Mouse (Mus musculus) embryo, embryonic 9.5 days (tissue): Measurements from ENCODE around the gene Erich6b.
A peak's percentile ranks its signal among the peaks of the same experiment; 100 is the strongest.

Experiments
- DNase-seq: peaks from one replicate; pipeline ENCODE4 v3.0.0-alpha.2; 2017; ENCODE audit errors: extremely low spot score

Erich6b gene

DNA sequence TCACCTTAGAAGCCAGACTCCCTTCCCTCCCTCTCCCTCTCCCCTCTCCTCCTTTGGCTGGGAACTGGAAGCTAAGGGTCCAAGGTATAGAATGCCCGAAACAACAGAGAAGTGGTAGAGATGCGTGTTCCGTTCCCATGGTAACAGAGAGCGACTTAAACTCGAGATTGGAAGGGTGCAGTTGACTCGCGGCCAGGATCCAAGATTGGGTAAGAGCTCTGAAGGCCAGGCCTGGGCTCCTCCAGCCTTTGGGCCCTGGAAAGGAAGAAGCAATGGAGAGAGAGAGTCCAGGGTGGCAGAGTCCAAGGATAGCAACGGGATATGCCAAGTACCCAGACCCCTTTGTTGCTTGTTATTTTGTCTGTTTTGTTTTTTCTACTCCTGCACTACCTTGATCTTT is at the start of gene Erich6b:
Erich6b (plus strand) TSS at position 180 of the 400 bp plus-strand sequence.
- DNase-seq, result no peak

- no peak for DNase-seq
These were observed 49.1 kb upstream of the Erich6b start, which contains the start of gene Spert for GRCm38 (mm10) chr14:75592978-75593377. Gene Spert (minus strand): TSS chr14:75593116.

DNA sequence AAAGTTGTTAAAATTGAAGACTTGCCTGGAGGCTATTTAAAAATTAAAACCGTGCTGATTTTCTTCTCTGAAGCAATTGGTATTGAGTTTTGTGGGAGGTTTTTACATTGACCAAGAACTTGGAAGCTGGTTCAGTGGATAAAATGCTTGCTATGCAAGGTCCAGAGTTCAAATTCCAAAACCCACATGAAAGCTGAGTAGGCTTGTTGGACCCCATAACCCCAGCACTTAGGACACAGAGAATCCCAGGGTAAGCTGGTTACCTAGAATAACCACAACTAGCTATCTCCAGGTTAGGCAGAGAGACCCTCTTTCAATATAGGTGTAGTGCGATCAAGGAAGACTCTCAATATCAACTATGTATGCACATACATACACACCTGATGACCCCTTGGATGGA is 32.9 kb upstream of the Erich6b start:
- no peak for DNase-seq

- no peak for DNase-seq
These were observed 25.7 kb upstream of the Erich6b start for GRCm38 (mm10) chr14:75616375-75616774.

DNA sequence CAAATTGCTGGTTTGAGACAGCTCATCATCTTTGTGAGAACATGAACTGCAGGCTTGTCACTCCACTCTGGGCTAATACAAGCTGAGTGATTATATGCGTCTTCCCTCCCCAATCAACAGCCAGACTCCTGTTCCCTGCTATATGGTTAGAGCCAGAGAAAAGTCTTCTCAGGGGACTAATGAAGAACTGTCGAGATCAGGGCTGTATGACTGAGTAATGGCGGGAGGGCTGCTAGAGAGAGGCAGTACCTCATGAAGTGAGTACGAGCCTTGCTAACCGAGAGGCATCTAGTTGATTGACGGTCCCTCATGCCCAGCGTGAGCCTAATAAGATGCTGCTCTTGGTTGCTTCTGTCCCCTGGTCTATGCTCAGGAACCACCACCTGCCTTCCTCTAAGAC is 19.1 kb upstream of the Erich6b start:
- no peak for DNase-seq

- no peak for DNase-seq
These were observed 13.2 kb upstream of the Erich6b start for GRCm38 (mm10) chr14:75628870-75629269.

DNA sequence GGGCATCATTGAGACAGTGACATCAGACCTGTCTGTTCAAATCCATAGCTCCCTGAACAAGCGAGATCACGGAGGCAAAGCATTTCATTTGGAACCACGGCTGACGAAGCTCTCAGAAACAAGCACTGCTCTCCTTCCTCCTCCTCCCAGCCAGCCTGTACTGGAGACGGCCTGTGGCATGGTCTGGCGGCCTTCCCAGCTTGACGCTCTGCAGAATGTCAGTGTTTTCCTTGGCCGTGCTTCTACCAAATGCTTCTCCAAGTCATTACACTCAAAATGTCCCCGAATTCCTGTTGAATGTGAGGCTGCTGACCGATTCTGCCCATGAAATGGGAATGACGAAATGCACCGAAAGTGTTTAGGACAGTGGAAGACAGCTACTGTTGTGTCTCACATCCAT is 6.7 kb upstream of the Erich6b start:
- DNase-seq, result no peak

- DNase-seq, result peak; percentile 6
These were observed 6.0 kb upstream of the Erich6b start for GRCm38 (mm10) chr14:75636107-75636506.

- no peak for DNase-seq
These were observed 4.4 kb upstream of the Erich6b start for GRCm38 (mm10) chr14:75637641-75638040.

- DNase-seq, result peak; percentile 13
These were observed 1.2 kb upstream of the Erich6b start for GRCm38 (mm10) chr14:75640846-75641245.

DNA sequence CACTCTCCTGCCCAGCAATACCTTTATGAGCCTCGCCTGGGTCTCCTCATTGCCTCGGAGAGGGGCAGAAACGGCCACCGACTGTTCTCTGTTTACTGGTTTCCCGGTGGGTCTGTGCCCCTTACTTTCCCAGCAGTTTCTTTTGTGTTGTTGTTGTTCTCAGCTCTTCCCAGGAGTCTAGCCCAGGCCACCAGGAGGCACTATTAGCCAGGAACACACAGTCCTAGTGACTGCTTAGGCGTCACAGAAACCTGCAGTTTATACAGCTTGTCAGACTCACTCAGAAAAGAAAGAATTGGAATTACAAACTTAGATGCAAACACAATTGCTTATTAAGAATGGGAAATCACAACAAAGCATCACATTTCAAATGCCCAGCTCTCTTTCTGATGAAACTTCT is 690 bp upstream of the Erich6b start:
- no peak for DNase-seq

- DNase-seq, result no peak
These were observed 3.4 kb downstream of the Erich6b start for GRCm38 (mm10) chr14:75645461-75645860.

DNA sequence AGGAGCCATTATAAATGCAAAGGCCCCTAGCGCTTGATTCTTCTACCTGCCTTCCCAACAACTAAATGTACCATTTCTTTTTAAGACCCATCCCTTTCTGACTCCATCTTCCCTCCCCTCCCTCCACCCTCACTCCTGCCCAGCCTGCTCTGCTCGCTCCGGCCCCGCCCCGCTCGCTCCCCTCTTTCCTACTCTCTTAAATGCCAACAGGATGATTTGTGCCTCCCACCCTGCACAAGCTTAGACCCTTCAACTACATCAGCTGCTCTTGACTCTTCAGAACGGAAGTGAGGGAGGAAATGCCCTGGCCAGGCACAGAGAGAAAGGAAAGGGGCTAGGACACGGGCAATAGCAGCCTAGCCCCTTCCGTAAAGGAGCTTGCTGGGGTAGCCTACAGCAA is 4.0 kb downstream of the Erich6b start:
- peak; percentile 8 for DNase-seq

GRCm38 (mm10) chr14:75646968-75647829 is 5.1 kb downstream of the Erich6b start:
- no peak for DNase-seq

GRCm38 (mm10) chr14:75660936-75661335 is 18.9 kb downstream of the Erich6b start:
- no peak for DNase-seq

DNA sequence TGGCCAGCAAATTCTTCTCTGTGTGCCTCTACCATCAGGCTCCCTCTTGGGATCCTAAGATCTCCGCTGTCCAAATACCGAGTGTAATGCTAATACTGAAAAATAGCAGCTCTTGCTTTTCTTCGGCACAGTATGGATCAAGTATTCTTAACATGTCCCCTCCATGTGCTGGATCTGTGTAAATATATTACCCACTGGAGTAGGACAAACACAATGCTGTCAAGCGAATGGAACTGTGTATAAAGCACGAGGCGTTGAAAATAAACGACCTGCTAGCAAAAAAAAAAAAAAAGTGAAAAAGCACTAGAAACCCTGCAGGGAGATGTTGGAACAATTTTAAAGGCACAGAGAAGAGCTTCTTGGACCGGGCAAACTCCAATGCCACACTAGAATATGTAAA is 19.5 kb downstream of the Erich6b start:
- no peak for DNase-seq

GRCm38 (mm10) chr14:75665430-75666180 is 23.5 kb downstream of the Erich6b start:
- no peak for DNase-seq

GRCm38 (mm10) chr14:75669085-75669645 is 27.1 kb downstream of the Erich6b start:
- DNase-seq, result no peak

- no peak for DNase-seq
These were observed 34.3 kb downstream of the Erich6b start for GRCm38 (mm10) chr14:75676316-75676715.

- no peak for DNase-seq
These were observed 48.4 kb downstream of the Erich6b start for GRCm38 (mm10) chr14:75690428-75690827.

GRCm38 (mm10) chr14:75696096-75696495 is 54.0 kb downstream of the Erich6b start:
- no peak for DNase-seq

DNA sequence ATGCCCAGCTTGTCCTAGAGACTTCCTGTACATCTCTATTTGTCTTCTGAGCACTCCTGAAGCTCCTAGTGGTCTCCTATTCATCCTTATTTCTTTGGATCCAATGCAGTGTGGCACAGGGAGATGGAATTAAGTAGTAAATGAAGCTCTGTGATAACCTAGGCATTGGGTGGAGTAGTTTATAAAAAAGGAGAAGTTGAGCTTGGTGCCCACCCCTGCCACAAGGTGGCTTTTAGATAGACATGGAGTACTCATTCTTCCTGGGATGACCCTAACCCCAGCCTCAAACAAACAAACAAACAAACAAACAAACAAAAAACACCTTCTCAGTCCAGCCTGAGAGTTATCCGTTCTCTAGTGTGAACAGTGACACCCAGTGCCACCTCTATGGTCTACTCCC is 55.9 kb downstream of the Erich6b start:
- no peak for DNase-seq

- no peak for DNase-seq
These were observed 64.6 kb downstream of the Erich6b start for GRCm38 (mm10) chr14:75706647-75707046.
